Mouse (Mus musculus) G1E (cell line): Measurements from ENCODE around the gene AC109138.7.

Experiments used
- CTCF ChIP-seq: IDR thresholded peaks from 2 replicates; pipeline ENCODE4 v1.5.1; 2012; ENCODE audit warnings: low read depth, low read length, inconsistent platforms, mixed read lengths
- GATA1 ChIP-seq: IDR thresholded peaks from 2 replicates; pipeline ENCODE4 v1.6.1; 2012; ENCODE audit warnings: borderline replicate concordance, low read length, inconsistent platforms, mixed read lengths
- GATA2 ChIP-seq: IDR thresholded peaks from 2 replicates; pipeline ENCODE4 v1.6.1; 2012; ENCODE audit warnings: low read depth, low read length, inconsistent platforms, borderline replicate concordance
- POLR2AphosphoS5 ChIP-seq: IDR thresholded peaks from 2 replicates; pipeline ENCODE4 v1.6.1; 2012; ENCODE audit warnings: low read depth, low read length, inconsistent platforms; ENCODE audit not compliant: insufficient replicate concordance
- TAL1 ChIP-seq: conservative IDR thresholded peaks from 2 replicates; pipeline ENCODE4 v1.6.1; 2012; ENCODE audit warnings: low read depth, low read length, inconsistent platforms, mixed read lengths

- TF ChIP-seq CTCF = no peak
- no peak for TF ChIP-seq GATA1
- no peak; the same call in 1 of the 2 replicates for TF ChIP-seq POLR2AphosphoS5
- TF ChIP-seq TAL1 = no peak
- no peak for TF ChIP-seq GATA2
Observed at GRCm38 (mm10) chr19:4194776-4195650, 19.1 kb upstream of the AC109138.7 start.
